Mouse (Mus musculus) midbrain, postnatal 0 days (tissue): Measurements from ENCODE around the gene Fchsd2. TPM values are rescaled to one million over a fixed set of nuclear protein-coding genes. Genes with fewer than 3 reads are reported as not detected.

ENCODE experiments used
- ATAC-seq: fragments of 200-750 bp; cut with Nextera tagmentation; 2 replicates; pipeline ENCODE4 v1.8.0; 2017; ENCODE audit warnings: moderate number of reproducible peaks, mild to moderate bottlenecking, moderate TSS enrichment, moderate library complexity; ENCODE audit not compliant: low FRiP score
- DNase-seq: peaks from one replicate; pipeline ENCODE4 v3.0.0-alpha.2; 2015; ENCODE audit warnings: low spot score
- H3K27ac ChIP-seq: fragments of 300-500 bp; sonication (generic); 2 replicates; pipeline ENCODE4 v1.5.1; 2014; ENCODE audit warnings: low read depth, mild to moderate bottlenecking, low read length, mixed read lengths
- H3K27me3 ChIP-seq: fragments of 300-500 bp; sonication (generic); 2 replicates; pipeline ENCODE4 v1.6.1; 2014; ENCODE audit warnings: low read length, control low read depth, mixed read lengths; ENCODE audit not compliant: insufficient read depth
- H3K36me3 ChIP-seq: fragments of 300-500 bp; sonication (generic); 2 replicates; pipeline ENCODE4 v1.6.1; 2014; ENCODE audit warnings: low read length, control low read depth, mixed read lengths; ENCODE audit not compliant: insufficient read depth
- H3K4me1 ChIP-seq: fragments of 300-500 bp; sonication (generic); 2 replicates; pipeline ENCODE4 v1.6.1; 2014; ENCODE audit warnings: mild to moderate bottlenecking, control low read depth, antibody characterized with exemption, low read length, mixed read lengths; ENCODE audit not compliant: insufficient read depth
- H3K4me2 ChIP-seq: fragments of 300-500 bp; sonication (generic); 2 replicates; pipeline ENCODE4 v1.6.1; 2014; ENCODE audit warnings: low read depth, mild to moderate bottlenecking, low read length, mixed read lengths; ENCODE audit not compliant: poor library complexity, severe bottlenecking
- H3K4me3 ChIP-seq: fragments of 300-500 bp; sonication (generic); 2 replicates; pipeline ENCODE4 v1.5.1; 2014; ENCODE audit warnings: low read depth, mild to moderate bottlenecking, low read length, moderate library complexity
- H3K9ac ChIP-seq: fragments of 300-500 bp; sonication (generic); replicated peaks from 2 replicates; pipeline ENCODE4 v1.6.1; 2014; ENCODE audit warnings: mild to moderate bottlenecking, low read length, moderate library complexity, mixed read lengths; ENCODE audit not compliant: poor library complexity, severe bottlenecking
- H3K9me3 ChIP-seq: fragments of 300-500 bp; sonication (generic); 2 replicates; pipeline ENCODE4 v1.6.1; 2016; ENCODE audit warnings: low read length, control low read depth
- CTCF ChIP-seq: IDR thresholded peaks from 2 replicates; pipeline ENCODE4 v1.5.1; 2016; ENCODE audit warnings: antibody characterized with exemption, mild to moderate bottlenecking
- WGBS: fragments of 180-500 bp; shearing (Covaris S2); extraction: QIAGEN DNeasy Blood & Tissue Kit; methylation state at CpG from one replicate; pipeline ENCODE4 v1.1.7; 2014; 5-methylcytosine and 5-hydroxymethylcytosine counted together
- polyA plus RNA-seq: library from polyadenylated mRNA; unstranded; fragments of >200 nt; fragmentation: Nextera tagmentation; extraction: Ambion mirVana; gene quantifications from 2 replicates; pipeline ENCODE4 v1.2.1, GENCODE M21; 2015
- total RNA-seq: library from RNA; depleted of rRNA; stranded (reverse); fragments of >200 nt; gene quantifications from 2 replicates; pipeline ENCODE4 v1.2.3, GENCODE M21; 2014

The Fchsd2 gene
- total and polyA plus RNA-seq, 2 experiments from 2014 or later, result 39.2 to 55.7 TPM

DNA sequence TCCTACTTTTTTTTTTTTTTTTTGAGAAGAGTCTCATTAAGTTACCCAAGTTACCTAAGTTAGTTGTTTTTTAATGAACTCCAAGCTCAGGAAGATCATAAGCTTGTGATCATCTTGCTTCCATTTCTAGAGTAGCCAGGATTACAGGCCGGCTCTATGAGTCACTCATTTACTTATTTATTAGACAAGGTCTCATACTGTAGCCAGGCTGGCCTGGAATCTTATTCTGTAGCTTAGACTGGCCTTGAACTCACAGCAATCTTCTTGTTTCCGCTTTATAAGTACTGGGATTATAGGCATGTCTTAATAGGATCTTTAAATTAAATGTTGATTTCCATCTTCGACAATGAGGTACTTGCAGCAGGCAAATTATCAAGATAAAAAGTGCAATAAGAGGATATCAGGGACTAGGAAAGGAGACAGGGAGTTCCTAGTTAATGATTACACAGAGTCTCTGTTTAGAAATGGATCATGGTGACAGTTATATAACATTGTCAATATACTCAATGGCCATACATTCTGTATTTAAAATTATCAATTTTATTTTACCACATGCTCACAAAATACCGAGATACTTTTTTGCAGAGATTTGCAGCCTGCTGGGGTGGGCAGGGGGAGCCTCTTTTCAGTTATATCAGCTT, 7.7 kb upstream of the Fchsd2 start:
- DNase-seq (no peak), ATAC-seq (no peak)
- no peaks in the 10 kb centered on the region for H3K9me3 ChIP-seq
- no peak overlapping the region for H3K9ac ChIP-seq
- no peaks in the 10 kb centered on the region for H3K4me1 ChIP-seq
- no peak overlapping the region for H3K27ac ChIP-seq
- TF ChIP-seq CTCF, result no peak
- H3K4me3 ChIP-seq, result no peak overlapping the region
- no peaks in the 10 kb centered on the region for H3K27me3 ChIP-seq
- H3K4me2 ChIP-seq, result no peak overlapping the region
- 82% methylated on average over 4 of the region's 4 CpGs for WGBS
- H3K36me3 ChIP-seq, result no peaks in the 10 kb centered on the region

DNA sequence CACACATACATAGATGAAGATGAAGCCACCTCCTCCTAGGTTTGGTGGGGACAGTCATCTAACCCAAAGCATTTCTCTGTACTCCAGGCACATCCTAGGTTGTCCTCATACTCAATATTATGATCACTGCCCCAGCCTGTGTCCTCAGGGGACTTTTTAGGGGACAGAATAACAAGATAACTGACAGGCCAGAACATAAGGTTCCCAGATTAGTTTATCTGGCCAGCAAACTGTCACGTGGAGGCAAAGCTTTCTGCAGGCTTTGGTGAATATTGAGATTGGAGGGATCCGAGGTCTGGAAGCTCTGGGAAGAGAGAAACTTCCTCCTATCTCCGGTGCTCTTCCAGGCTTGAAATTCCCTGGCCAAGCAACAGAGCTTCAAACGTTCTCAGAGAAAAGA, 6.9 kb upstream of the Fchsd2 start:
- WGBS, result 61% methylated on average over 4 of the region's 4 CpGs
- H3K4me1 ChIP-seq, result no peaks in the 10 kb centered on the region
- no peak overlapping the region for H3K27ac ChIP-seq
- H3K9me3 ChIP-seq, result no peaks in the 10 kb centered on the region
- no peak for TF ChIP-seq CTCF
- H3K4me2 ChIP-seq, result no peak overlapping the region
- no peaks in the 10 kb centered on the region for H3K27me3 ChIP-seq
- ATAC-seq (no peak), DNase-seq (no peak)
- no peaks in the 10 kb centered on the region for H3K36me3 ChIP-seq
- H3K4me3 ChIP-seq, result no peak overlapping the region
- no peak overlapping the region for H3K9ac ChIP-seq

DNA sequence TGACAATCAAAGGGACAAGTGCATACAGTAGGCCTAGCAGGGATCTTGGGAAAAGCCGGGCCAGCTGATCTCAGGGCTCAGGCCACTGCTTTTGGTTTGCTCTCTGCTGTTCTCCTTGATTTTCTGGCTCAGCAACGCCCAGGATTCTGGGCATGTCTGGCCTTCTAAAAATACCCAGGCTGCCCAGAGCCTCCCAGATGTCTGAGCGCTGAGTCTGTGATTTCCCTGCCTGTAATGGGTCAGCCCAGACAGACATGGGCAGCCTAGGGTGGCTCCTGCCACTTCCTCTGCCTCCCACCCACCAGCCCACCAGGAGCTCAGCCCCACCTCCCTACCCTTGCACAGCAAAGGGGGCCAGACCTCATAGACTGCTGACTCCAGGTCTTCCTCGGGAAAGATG, 4.0 kb upstream of the Fchsd2 start:
- DNase-seq, result no peak
- no peaks in the 10 kb centered on the region for H3K9me3 ChIP-seq
- no peak overlapping the region for H3K27ac ChIP-seq
- H3K4me2 ChIP-seq, result no peak overlapping the region
- H3K4me1 ChIP-seq, result no peaks in the 10 kb centered on the region
- H3K4me3 ChIP-seq, result no peak overlapping the region
- ATAC-seq, result no peak
- 83% methylated on average over 4 of the region's 4 CpGs for WGBS
- no peaks in the 10 kb centered on the region for H3K36me3 ChIP-seq
- H3K27me3 ChIP-seq, result no peaks in the 10 kb centered on the region
- TF ChIP-seq CTCF, result no peak
- no peak overlapping the region for H3K9ac ChIP-seq

DNA sequence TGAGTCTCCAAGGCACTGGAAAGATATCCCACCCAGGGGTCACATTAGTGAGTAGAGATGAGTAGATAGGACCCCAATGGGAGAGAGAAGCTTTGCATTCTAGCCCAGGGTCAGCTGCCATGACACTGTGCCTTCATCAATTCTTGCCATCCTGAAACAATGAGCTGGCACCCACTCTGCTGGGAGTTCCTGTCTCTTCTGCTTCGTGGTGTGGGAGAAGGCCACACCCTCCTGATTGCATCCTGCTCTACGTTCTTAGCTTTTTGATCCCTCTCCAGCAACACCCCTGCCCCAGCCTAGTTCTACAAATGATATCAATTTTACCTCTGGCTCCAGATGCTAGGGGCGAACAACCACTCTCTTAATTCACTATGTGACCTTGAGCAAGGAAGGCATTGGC, 3.4 kb upstream of the Fchsd2 start:
- ATAC-seq, result no peak
- WGBS, result 80% methylated on average over 3 of the region's 3 CpGs

DNA sequence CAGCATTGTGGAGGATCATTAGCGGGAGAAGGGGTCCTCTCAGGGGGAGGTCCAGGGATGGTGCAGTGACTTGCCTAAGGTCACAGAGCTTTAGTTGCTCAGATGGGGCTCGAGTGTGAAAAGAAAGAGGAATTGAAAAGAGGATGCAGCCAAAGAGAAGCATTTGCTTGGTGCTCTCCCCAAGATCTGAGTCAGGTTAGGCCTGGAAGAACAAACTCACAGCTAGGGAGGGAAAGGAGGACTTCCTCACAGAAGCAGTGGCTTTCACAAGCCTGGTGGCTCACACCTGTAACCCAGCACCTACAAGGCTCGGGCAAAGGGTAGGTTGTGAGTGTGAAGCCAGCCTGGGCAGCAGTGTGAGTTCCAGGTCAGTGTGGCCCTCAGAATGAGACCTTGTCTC, 568 bp downstream of the Fchsd2 start:
- DNase-seq (no peak), ATAC-seq (no peak)
- Histone ChIP-seq H3K4me1 (no peaks in the 10 kb centered on the region), H3K9me3 (no peaks in the 10 kb centered on the region), H3K27me3 (no peaks in the 10 kb centered on the region), H3K36me3 (no peaks in the 10 kb centered on the region), H3K27ac (no peak overlapping the region), H3K9ac (no peak overlapping the region), H3K4me3 (no peak overlapping the region), H3K4me2 (no peak overlapping the region)
- 71% methylated on average over 3 of the region's 3 CpGs for WGBS
- no peak for TF ChIP-seq CTCF

More for the DNA sequence above, 3.4 kb upstream of the Fchsd2 start:
- Histone ChIP-seq H3K27me3 (no peaks in the 10 kb centered on the region), H3K4me3 (no peak overlapping the region), H3K27ac (no peak overlapping the region), H3K36me3 (no peaks in the 10 kb centered on the region), H3K4me2 (no peak overlapping the region), H3K4me1 (no peaks in the 10 kb centered on the region), H3K9ac (no peak overlapping the region), H3K9me3 (no peaks in the 10 kb centered on the region)
- no peak for DNase-seq
- TF ChIP-seq CTCF, result no peak

DNA sequence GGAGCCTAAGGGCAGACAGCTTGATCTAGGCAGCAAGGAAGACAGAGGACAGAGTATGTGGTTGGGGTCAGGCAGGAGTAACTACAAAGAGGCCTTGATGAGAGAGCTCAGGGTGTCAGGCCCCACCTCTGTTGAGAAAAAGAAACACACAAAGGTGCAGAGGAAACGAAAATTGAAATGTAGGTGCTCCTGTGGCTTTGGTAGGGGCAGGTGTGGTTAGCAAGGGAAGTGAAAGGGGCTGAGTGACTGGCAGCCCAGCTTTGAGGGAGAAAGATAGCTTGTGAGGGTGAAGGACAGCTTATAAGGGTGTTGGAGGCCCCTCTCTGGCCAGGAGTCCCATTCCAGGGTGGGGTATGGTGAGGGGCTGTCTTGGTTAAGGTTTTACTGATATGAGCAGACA, 2.1 kb downstream of the Fchsd2 start:
- Histone ChIP-seq H3K27me3 (no peaks in the 10 kb centered on the region), H3K4me2 (no peak overlapping the region), H3K36me3 (no peaks in the 10 kb centered on the region), H3K4me1 (no peaks in the 10 kb centered on the region), H3K9me3 (no peaks in the 10 kb centered on the region), H3K27ac (no peak overlapping the region), H3K4me3 (no peak overlapping the region), H3K9ac (no peak overlapping the region)
- no peak for TF ChIP-seq CTCF
- DNase-seq (no peak), ATAC-seq (no peak)
- WGBS, result 73% methylated on average over 1 of the region's 1 CpGs
